Mouse (Mus musculus) testis, adult 2 months (tissue): ENCODE data around the gene Tbc1d21. TPM values are rescaled to one million over a fixed set of nuclear protein-coding genes. Genes with fewer than 3 reads are reported as not detected.
A peak's percentile ranks its signal among the peaks of the same experiment; 100 is the strongest.

Source experiments
- H3K27ac ChIP-seq: fragments of 200-500 bp; 2 replicates; pipeline ENCODE4 v1.5.1; 2012; ENCODE audit warnings: low read depth, low read length; ENCODE audit not compliant: control insufficient read depth, insufficient read depth
- H3K27me3 ChIP-seq: fragments of 200-500 bp; 2 replicates; pipeline ENCODE4 v1.6.1; 2012; ENCODE audit warnings: mild to moderate bottlenecking, low read length, moderate library complexity; ENCODE audit not compliant: control insufficient read depth, insufficient read depth
- H3K36me3 ChIP-seq: fragments of 200-500 bp; 2 replicates; pipeline ENCODE4 v1.6.1; 2012; ENCODE audit warnings: mild to moderate bottlenecking, low read length; ENCODE audit not compliant: control insufficient read depth, insufficient read depth
- H3K4me1 ChIP-seq: fragments of 200-500 bp; 2 replicates; pipeline ENCODE4 v1.6.1; 2012; ENCODE audit warnings: low read length; ENCODE audit not compliant: control insufficient read depth, insufficient read depth
- H3K4me3 ChIP-seq: fragments of 200-500 bp; 2 replicates; pipeline ENCODE4 v1.5.1; 2012; ENCODE audit warnings: low read depth, mild to moderate bottlenecking, low read length, moderate library complexity, mixed read lengths; ENCODE audit not compliant: control insufficient read depth
- CTCF ChIP-seq: fragments of 200-500 bp; IDR thresholded peaks from 2 replicates; pipeline ENCODE4 v1.5.1; 2012; ENCODE audit warnings: low read depth, mild to moderate bottlenecking, inconsistent platforms, low read length, moderate library complexity; ENCODE audit not compliant: control insufficient read depth, insufficient read depth, insufficient replicate concordance
- POLR2A ChIP-seq: fragments of 200-500 bp; IDR thresholded peaks from 2 replicates; pipeline ENCODE4 v1.6.1; 2012; ENCODE audit warnings: low read depth, mild to moderate bottlenecking, inconsistent platforms, low read length, moderate library complexity; ENCODE audit not compliant: control insufficient read depth
- polyA plus RNA-seq: library from polyadenylated mRNA; depleted of rRNA; stranded (reverse); fragments of >200 nt; gene quantifications from 2 replicates; pipeline ENCODE4 v1.2.3, GENCODE M21; 2012

The Tbc1d21 gene
- polyA plus RNA-seq, 1 experiment: 233 TPM

- Histone ChIP-seq H3K36me3 (no peaks in the 10 kb centered on the region), H3K27ac (no peak overlapping the region), H3K27me3 (no peaks in the 10 kb centered on the region), H3K4me3 (no peak overlapping the region), H3K4me1 (no peaks in the 10 kb centered on the region)
- TF ChIP-seq POLR2A (no peak), CTCF (no peak)
Observed at GRCm38 (mm10) chr9:58345963-58346362, 24.3 kb downstream of the Tbc1d21 start.

- no peak overlapping the region for H3K4me3 ChIP-seq
- TF ChIP-seq POLR2A: no peak
- TF ChIP-seq CTCF: no peak
- H3K27me3 ChIP-seq: no peaks in the 10 kb centered on the region
- H3K27ac ChIP-seq: no peak overlapping the region
- no peaks in the 10 kb centered on the region for H3K36me3 ChIP-seq
- no peaks in the 10 kb centered on the region for H3K4me1 ChIP-seq
Observed at GRCm38 (mm10) chr9:58341795-58342194, 28.5 kb downstream of the Tbc1d21 start.

GRCm38 (mm10) chr9:58336650-58337281 lies 33.5 kb downstream of the Tbc1d21 start:
- H3K36me3 ChIP-seq: no peaks in the 10 kb centered on the region
- no peak overlapping the region for H3K4me3 ChIP-seq
- no peaks in the 10 kb centered on the region for H3K27me3 ChIP-seq
- no peak overlapping the region for H3K27ac ChIP-seq
- no peaks in the 10 kb centered on the region for H3K4me1 ChIP-seq
- TF ChIP-seq CTCF (no peak), POLR2A (no peak)

- TF ChIP-seq CTCF (no peak), POLR2A (no peak)
- no peak overlapping the region for H3K27ac ChIP-seq
- no peaks in the 10 kb centered on the region for H3K4me1 ChIP-seq
- no peaks in the 10 kb centered on the region for H3K36me3 ChIP-seq
- no peak overlapping the region for H3K4me3 ChIP-seq
- no peaks in the 10 kb centered on the region for H3K27me3 ChIP-seq
Observed at GRCm38 (mm10) chr9:58331276-58331675, 39.0 kb downstream of the Tbc1d21 start.

GRCm38 (mm10) chr9:58330293-58330692 lies 40.0 kb downstream of the Tbc1d21 start:
- Histone ChIP-seq H3K36me3 (no peaks in the 10 kb centered on the region), H3K27me3 (no peaks in the 10 kb centered on the region), H3K4me3 (no peak overlapping the region), H3K4me1 (no peaks in the 10 kb centered on the region), H3K27ac (no peak overlapping the region)
- TF ChIP-seq CTCF: peak; percentile 78; the same call in 1 of the 2 replicates
- TF ChIP-seq POLR2A: no peak

- Histone ChIP-seq H3K27me3 (no peaks in the 10 kb centered on the region), H3K4me1 (no peaks in the 10 kb centered on the region), H3K4me3 (no peak overlapping the region), H3K36me3 (no peaks in the 10 kb centered on the region), H3K27ac (no peak overlapping the region)
- TF ChIP-seq CTCF: no peak
- TF ChIP-seq POLR2A: no peak
Observed at GRCm38 (mm10) chr9:58327382-58327781, 42.9 kb downstream of the Tbc1d21 start.

- H3K4me3 ChIP-seq: no peak overlapping the region
- no peak for TF ChIP-seq CTCF
- TF ChIP-seq POLR2A: no peak
- no peaks in the 10 kb centered on the region for H3K27me3 ChIP-seq
- H3K36me3 ChIP-seq: no peaks in the 10 kb centered on the region
- no peak overlapping the region for H3K27ac ChIP-seq
- no peaks in the 10 kb centered on the region for H3K4me1 ChIP-seq
Observed at GRCm38 (mm10) chr9:58326477-58327180, 43.6 kb downstream of the Tbc1d21 start.

GRCm38 (mm10) chr9:58321681-58322080 lies 48.6 kb downstream of the Tbc1d21 start:
- Histone ChIP-seq H3K27me3 (no peaks in the 10 kb centered on the region), H3K4me3 (no peak overlapping the region), H3K36me3 (no peaks in the 10 kb centered on the region), H3K27ac (no peak overlapping the region), H3K4me1 (no peaks in the 10 kb centered on the region)
- TF ChIP-seq POLR2A (no peak), CTCF (peak; percentile 48; the same call in 1 of the 2 replicates)
